Mouse (Mus musculus) c-Kit-negative CD71-positive TER-119-positive erythroid progenitor cells, embryonic 14.5 days (primary cell): ENCODE results near the gene Gm20547.
A peak's percentile ranks its signal among the peaks of the same experiment; 100 is the strongest.
"Not testable (repeated sequence)": the region's sequence is repeated elsewhere in the genome, so short reads cannot be mapped to it uniquely, and the experiment has no call there.

Source experiments
- DNase-seq: peaks from one replicate; pipeline ENCODE4 v3.0.0-alpha.2; 2013; ENCODE audit warnings: low read depth, low spot score

The Gm20547 gene

GRCm38 (mm10) chr17:34881683-34882310 is at the start of gene Gm20547:
Gene Gm20547 (minus strand): TSS chr17:34882042.
- no peak for DNase-seq

- peak; percentile 75 for DNase-seq
Observed at GRCm38 (mm10) chr17:34931061-34931734, 49.4 kb upstream of the Gm20547 start, which contains the start of gene Neu1. Gene Neu1 (plus strand): TSS chr17:34931253.

GRCm38 (mm10) chr17:34928841-34929240 is 47.0 kb upstream of the Gm20547 start:
- DNase-seq = no peak

GRCm38 (mm10) chr17:34927306-34928019 is 45.6 kb upstream of the Gm20547 start:
- DNase-seq = no peak

- DNase-seq = no peak
Observed at GRCm38 (mm10) chr17:34924258-34924657, 42.4 kb upstream of the Gm20547 start.

GRCm38 (mm10) chr17:34922939-34923338 is 41.1 kb upstream of the Gm20547 start:
- DNase-seq = no peak

GRCm38 (mm10) chr17:34917188-34917587 is 35.3 kb upstream of the Gm20547 start:
- DNase-seq = no peak

- DNase-seq = no peak
Observed at GRCm38 (mm10) chr17:34916316-34916715, 34.5 kb upstream of the Gm20547 start.

- DNase-seq = no peak
Observed at GRCm38 (mm10) chr17:34915410-34915831, 33.6 kb upstream of the Gm20547 start.

GRCm38 (mm10) chr17:34913930-34914665 is 32.3 kb upstream of the Gm20547 start, which contains the start of gene Slc44a4:
Gene Slc44a4 (plus strand): TSS chr17:34914466.
- no peak for DNase-seq

GRCm38 (mm10) chr17:34911945-34912351 is 30.1 kb upstream of the Gm20547 start:
- peak; percentile 61 for DNase-seq

- no peak for DNase-seq
Observed at GRCm38 (mm10) chr17:34910982-34911381, 29.1 kb upstream of the Gm20547 start.

GRCm38 (mm10) chr17:34902895-34903294 is 21.1 kb upstream of the Gm20547 start:
- DNase-seq = no peak

- not testable (repeated sequence) for DNase-seq
Observed at GRCm38 (mm10) chr17:34901948-34902347, 20.1 kb upstream of the Gm20547 start.

GRCm38 (mm10) chr17:34900826-34901225 is 19.0 kb upstream of the Gm20547 start:
- DNase-seq = not testable (repeated sequence)

GRCm38 (mm10) chr17:34899890-34900243 is 18.0 kb upstream of the Gm20547 start:
- DNase-seq = no peak

GRCm38 (mm10) chr17:34899053-34899889 is 17.4 kb upstream of the Gm20547 start:
- DNase-seq = no peak

- DNase-seq = no peak
Observed at GRCm38 (mm10) chr17:34898706-34899052, 16.8 kb upstream of the Gm20547 start.

GRCm38 (mm10) chr17:34898160-34898586 is 16.3 kb upstream of the Gm20547 start, which contains the start of the genes C2 and Ehmt2:
Gene C2 (minus strand): TSS chr17:34898265.
Gene Ehmt2 (plus strand): TSS chr17:34898469.
- DNase-seq = peak; percentile 36

- no peak for DNase-seq
Observed at GRCm38 (mm10) chr17:34897373-34898159, 15.7 kb upstream of the Gm20547 start.
